Mouse (Mus musculus): Measurements from ENCODE around the gene Bco1. TPM values are rescaled to one million over a fixed set of nuclear protein-coding genes. Genes with fewer than 3 reads are reported as not detected.
A peak's percentile ranks its signal among the peaks of the same experiment; 100 is the strongest.

Gene Bco1
- polyA plus RNA-seq, 1 experiment: 0.07 TPM

GRCm38 (mm10) chr8:117126411-117126810 lies 30.8 kb downstream of the Bco1 start:
- TF ChIP-seq CTCF (IDR thresholded peaks at IDR 0.05; ENCODE audit: borderline replicate concordance, control insufficient read depth, extremely low read depth, insufficient read depth, low read length, poor library complexity): no peak
- TF ChIP-seq POLR2A (IDR thresholded peaks at IDR 0.05; ENCODE audit: control insufficient read depth, extremely low read depth, insufficient read depth, low read length, poor library complexity): no peak
- Histone ChIP-seq H3K27me3 (ENCODE audit: control insufficient read depth, insufficient read depth, low read length) (no peaks in the 10 kb centered on the region), H3K27ac (ENCODE audit: control insufficient read depth, insufficient read depth, low read length) (no peak overlapping the region), H3K36me3 (ENCODE audit: control insufficient read depth, insufficient read depth, low read length) (no peaks in the 10 kb centered on the region), H3K4me3 (ENCODE audit: control insufficient read depth, insufficient read depth, low read length) (no peak overlapping the region), H3K4me1 (replicated peaks; ENCODE audit: control insufficient read depth, insufficient read depth, low read length) (no peaks in the 10 kb centered on the region)
- DNase-seq: no peak
- WGBS: 89% methylated on average over 3 of the region's 3 CpGs

- H3K4me3 ChIP-seq (ENCODE audit: control insufficient read depth, insufficient read depth, low read length): no peak overlapping the region
- H3K36me3 ChIP-seq (ENCODE audit: control insufficient read depth, insufficient read depth, low read length): no peaks in the 10 kb centered on the region
- TF ChIP-seq POLR2A (IDR thresholded peaks at IDR 0.05; ENCODE audit: control insufficient read depth, extremely low read depth, insufficient read depth, low read length, poor library complexity) (no peak), CTCF (IDR thresholded peaks at IDR 0.05; ENCODE audit: borderline replicate concordance, control insufficient read depth, extremely low read depth, insufficient read depth, low read length, poor library complexity) (peak; percentile 23; the same call in 1 of the 2 replicates)
- H3K27me3 ChIP-seq (ENCODE audit: control insufficient read depth, insufficient read depth, low read length): no peaks in the 10 kb centered on the region
- 61% methylated on average over 8 of the region's 8 CpGs for WGBS
- H3K27ac ChIP-seq (ENCODE audit: control insufficient read depth, insufficient read depth, low read length): no peak overlapping the region
- no peaks in the 10 kb centered on the region for H3K4me1 ChIP-seq (replicated peaks; ENCODE audit: control insufficient read depth, insufficient read depth, low read length)
- DNase-seq: no peak
These were observed 31.4 kb downstream of the Bco1 start for GRCm38 (mm10) chr8:117127063-117127462.

GRCm38 (mm10) chr8:117133702-117134101 lies 38.0 kb downstream of the Bco1 start:
- Histone ChIP-seq H3K4me3 (ENCODE audit: control insufficient read depth, insufficient read depth, low read length) (no peak overlapping the region), H3K27ac (ENCODE audit: control insufficient read depth, insufficient read depth, low read length) (no peak overlapping the region), H3K36me3 (ENCODE audit: control insufficient read depth, insufficient read depth, low read length) (no peaks in the 10 kb centered on the region), H3K4me1 (replicated peaks; ENCODE audit: control insufficient read depth, insufficient read depth, low read length) (no peaks in the 10 kb centered on the region), H3K27me3 (ENCODE audit: control insufficient read depth, insufficient read depth, low read length) (no peaks in the 10 kb centered on the region)
- TF ChIP-seq POLR2A (IDR thresholded peaks at IDR 0.05; ENCODE audit: control insufficient read depth, extremely low read depth, insufficient read depth, low read length, poor library complexity) (no peak), CTCF (IDR thresholded peaks at IDR 0.05; ENCODE audit: borderline replicate concordance, control insufficient read depth, extremely low read depth, insufficient read depth, low read length, poor library complexity) (no peak)
- DNase-seq: no peak
- 64% methylated on average over 3 of the region's 3 CpGs for WGBS

- DNase-seq: no peak
- WGBS: 94% methylated on average over 4 of the region's 4 CpGs
- no peaks in the 10 kb centered on the region for H3K4me1 ChIP-seq (replicated peaks; ENCODE audit: control insufficient read depth, insufficient read depth, low read length)
- no peaks in the 10 kb centered on the region for H3K27me3 ChIP-seq (ENCODE audit: control insufficient read depth, insufficient read depth, low read length)
- no peak overlapping the region for H3K27ac ChIP-seq (ENCODE audit: control insufficient read depth, insufficient read depth, low read length)
- H3K36me3 ChIP-seq (ENCODE audit: control insufficient read depth, insufficient read depth, low read length): no peaks in the 10 kb centered on the region
- no peak overlapping the region for H3K4me3 ChIP-seq (ENCODE audit: control insufficient read depth, insufficient read depth, low read length)
- TF ChIP-seq CTCF (IDR thresholded peaks at IDR 0.05; ENCODE audit: borderline replicate concordance, control insufficient read depth, extremely low read depth, insufficient read depth, low read length, poor library complexity) (no peak), POLR2A (IDR thresholded peaks at IDR 0.05; ENCODE audit: control insufficient read depth, extremely low read depth, insufficient read depth, low read length, poor library complexity) (no peak)
These were observed 40.7 kb downstream of the Bco1 start for GRCm38 (mm10) chr8:117136351-117136750.

GRCm38 (mm10) chr8:117136763-117137162 lies 41.1 kb downstream of the Bco1 start:
- no peak for TF ChIP-seq CTCF (IDR thresholded peaks at IDR 0.05; ENCODE audit: borderline replicate concordance, control insufficient read depth, extremely low read depth, insufficient read depth, low read length, poor library complexity)
- H3K27me3 ChIP-seq (ENCODE audit: control insufficient read depth, insufficient read depth, low read length): no peaks in the 10 kb centered on the region
- no peaks in the 10 kb centered on the region for H3K4me1 ChIP-seq (replicated peaks; ENCODE audit: control insufficient read depth, insufficient read depth, low read length)
- no peak overlapping the region for H3K4me3 ChIP-seq (ENCODE audit: control insufficient read depth, insufficient read depth, low read length)
- no peak for DNase-seq
- H3K27ac ChIP-seq (ENCODE audit: control insufficient read depth, insufficient read depth, low read length): no peak overlapping the region
- WGBS: 95% methylated on average over 2 of the region's 2 CpGs
- no peaks in the 10 kb centered on the region for H3K36me3 ChIP-seq (ENCODE audit: control insufficient read depth, insufficient read depth, low read length)

GRCm38 (mm10) chr8:117137357-117137756 lies 41.7 kb downstream of the Bco1 start:
- WGBS: 73% methylated on average over 11 of the region's 11 CpGs
- Histone ChIP-seq H3K4me1 (replicated peaks; ENCODE audit: control insufficient read depth, insufficient read depth, low read length) (no peaks in the 10 kb centered on the region), H3K27me3 (ENCODE audit: control insufficient read depth, insufficient read depth, low read length) (no peaks in the 10 kb centered on the region), H3K4me3 (ENCODE audit: control insufficient read depth, insufficient read depth, low read length) (no peak overlapping the region), H3K27ac (ENCODE audit: control insufficient read depth, insufficient read depth, low read length) (no peak overlapping the region), H3K36me3 (ENCODE audit: control insufficient read depth, insufficient read depth, low read length) (no peaks in the 10 kb centered on the region)
- DNase-seq: no peak
- TF ChIP-seq POLR2A (IDR thresholded peaks at IDR 0.05; ENCODE audit: control insufficient read depth, extremely low read depth, insufficient read depth, low read length, poor library complexity) (no peak), CTCF (IDR thresholded peaks at IDR 0.05; ENCODE audit: borderline replicate concordance, control insufficient read depth, extremely low read depth, insufficient read depth, low read length, poor library complexity) (no peak)

- no peak overlapping the region for H3K4me3 ChIP-seq (ENCODE audit: control insufficient read depth, insufficient read depth, low read length)
- H3K4me1 ChIP-seq (replicated peaks; ENCODE audit: control insufficient read depth, insufficient read depth, low read length): no peaks in the 10 kb centered on the region
- WGBS: 95% methylated on average over 6 of the region's 6 CpGs
- H3K27ac ChIP-seq (ENCODE audit: control insufficient read depth, insufficient read depth, low read length): no peak overlapping the region
- TF ChIP-seq CTCF (IDR thresholded peaks at IDR 0.05; ENCODE audit: borderline replicate concordance, control insufficient read depth, extremely low read depth, insufficient read depth, low read length, poor library complexity) (no peak), POLR2A (IDR thresholded peaks at IDR 0.05; ENCODE audit: control insufficient read depth, extremely low read depth, insufficient read depth, low read length, poor library complexity) (no peak)
- H3K36me3 ChIP-seq (ENCODE audit: control insufficient read depth, insufficient read depth, low read length): no peaks in the 10 kb centered on the region
- H3K27me3 ChIP-seq (ENCODE audit: control insufficient read depth, insufficient read depth, low read length): no peaks in the 10 kb centered on the region
- DNase-seq: peak; percentile 13
These were observed 52.9 kb downstream of the Bco1 start for GRCm38 (mm10) chr8:117148520-117148919.
